Mouse (Mus musculus) right cerebral cortex, adult 18-20 months (tissue): ENCODE results near the gene Myo5c.

Source experiments
- DNase-seq: peaks from one replicate; pipeline ENCODE4 v3.0.0; 2022; ENCODE audit warnings: mixed read lengths

Gene Myo5c

DNA sequence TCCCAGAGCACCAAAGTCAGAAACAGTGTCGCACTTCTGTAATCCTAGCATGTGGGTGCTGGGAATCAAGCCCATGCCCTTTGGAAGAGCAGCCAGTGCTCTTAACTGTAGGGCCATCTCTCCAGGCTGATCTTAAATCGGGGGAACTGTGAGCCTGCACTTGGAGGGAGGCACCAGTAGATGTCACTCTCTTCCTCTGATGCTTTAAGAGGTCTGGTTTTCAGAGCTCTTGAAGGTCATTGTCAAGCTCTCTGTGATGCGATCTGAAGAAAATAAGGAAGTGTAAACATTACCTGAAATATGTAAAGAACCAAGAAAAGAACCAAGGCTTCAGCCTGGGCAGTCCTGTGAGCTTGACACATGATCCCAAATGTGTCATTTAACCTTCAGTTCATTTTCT, 51.0 kb downstream of the Myo5c start:
- peak; percentile 56 for DNase-seq

DNA sequence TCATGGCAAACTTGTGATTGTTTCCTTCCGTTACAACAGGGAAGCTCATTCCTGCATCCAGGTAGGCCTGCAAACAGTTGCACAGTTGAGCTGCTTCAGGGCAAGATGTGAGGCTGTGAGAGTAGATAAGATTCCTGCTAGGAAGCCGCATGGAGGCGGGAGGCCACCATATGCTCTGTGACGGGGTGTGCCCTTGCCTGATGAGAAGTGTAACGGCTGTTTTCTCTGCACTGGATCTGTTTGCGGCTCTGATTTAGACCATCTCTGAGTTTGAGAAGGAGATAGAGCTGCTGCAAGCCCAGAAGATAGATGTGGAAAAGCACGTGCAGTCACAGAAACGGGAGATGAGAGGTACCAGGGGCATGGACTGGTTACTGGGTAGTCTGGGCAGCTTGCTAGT, 51.8 kb downstream of the Myo5c start:
- DNase-seq, result peak; percentile 29

DNA sequence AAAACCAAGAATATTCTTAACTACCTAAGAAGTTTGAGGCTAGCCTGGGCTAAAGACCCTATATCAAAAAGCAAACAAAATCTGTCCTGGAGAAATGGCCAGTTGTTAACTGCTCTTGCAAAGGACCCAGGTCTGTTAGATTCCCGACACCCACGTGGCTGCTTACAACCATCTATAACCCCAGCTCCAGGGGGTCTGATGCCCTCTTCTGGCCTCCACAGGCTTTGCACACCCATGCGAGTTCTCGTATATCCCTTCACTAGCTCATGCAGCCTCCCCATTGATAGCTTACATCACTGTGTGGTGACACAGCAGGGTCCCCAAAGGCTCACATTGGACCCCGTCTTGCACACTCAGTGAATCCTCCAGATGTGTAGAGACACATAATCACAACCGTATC, 53.5 kb downstream of the Myo5c start:
- DNase-seq, result no peak

DNA sequence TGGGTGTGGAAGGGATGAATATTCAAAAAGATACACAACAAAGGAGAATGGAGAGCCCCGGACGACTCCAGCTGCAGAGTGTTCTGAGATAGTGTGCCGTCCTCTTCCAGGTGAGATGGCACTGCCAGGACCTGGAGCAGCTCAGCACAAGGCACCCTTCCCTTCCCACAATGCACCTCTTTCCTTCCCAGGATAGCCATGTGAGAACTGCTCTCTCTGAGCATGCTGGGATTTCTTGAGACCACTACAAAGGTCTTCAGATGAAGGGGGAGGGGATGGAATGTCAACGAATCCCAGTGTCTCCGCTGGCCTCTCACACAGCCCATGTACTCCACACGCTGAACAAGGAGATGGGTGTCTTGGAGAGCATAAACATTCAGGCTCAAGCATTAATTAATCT, 55.8 kb downstream of the Myo5c start:
- no peak for DNase-seq

DNA sequence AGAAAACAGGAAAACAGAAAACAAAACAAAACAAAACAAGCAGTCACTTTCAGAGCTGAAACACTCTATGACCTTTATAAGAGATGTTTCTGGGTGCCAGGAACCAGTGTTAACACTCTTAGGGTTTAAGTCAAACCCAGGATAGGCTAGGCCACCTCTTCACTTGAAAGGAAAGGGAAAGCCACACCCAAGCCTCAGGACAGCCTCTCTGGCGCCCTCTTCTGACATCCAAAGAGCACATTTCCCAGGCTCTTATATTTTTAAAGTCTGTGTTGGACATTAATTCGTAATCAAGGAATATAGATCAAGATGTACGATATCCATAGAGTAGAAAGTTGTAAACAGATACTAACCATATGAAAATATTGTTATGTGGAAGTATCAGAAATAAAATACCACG, 57.7 kb downstream of the Myo5c start:
- DNase-seq, result no peak

DNA sequence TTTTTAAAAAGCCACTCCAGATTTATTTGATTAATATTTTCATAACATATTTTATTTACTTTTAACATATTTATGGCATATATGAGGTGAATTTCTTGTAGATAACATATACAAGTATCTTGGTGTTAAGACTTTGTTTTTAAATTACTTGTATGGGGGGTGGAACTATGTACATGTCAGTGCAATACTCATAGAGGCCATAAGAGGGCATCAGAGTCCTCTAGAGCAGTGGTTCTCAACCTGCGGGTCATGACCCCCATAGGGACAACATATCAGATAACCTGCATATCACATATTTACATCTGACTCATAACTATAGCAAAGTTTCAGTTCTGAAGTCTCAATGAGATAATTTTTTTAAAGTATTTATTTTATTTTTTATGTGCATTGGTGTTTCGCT, 67.5 kb downstream of the Myo5c start:
- no peak for DNase-seq

DNA sequence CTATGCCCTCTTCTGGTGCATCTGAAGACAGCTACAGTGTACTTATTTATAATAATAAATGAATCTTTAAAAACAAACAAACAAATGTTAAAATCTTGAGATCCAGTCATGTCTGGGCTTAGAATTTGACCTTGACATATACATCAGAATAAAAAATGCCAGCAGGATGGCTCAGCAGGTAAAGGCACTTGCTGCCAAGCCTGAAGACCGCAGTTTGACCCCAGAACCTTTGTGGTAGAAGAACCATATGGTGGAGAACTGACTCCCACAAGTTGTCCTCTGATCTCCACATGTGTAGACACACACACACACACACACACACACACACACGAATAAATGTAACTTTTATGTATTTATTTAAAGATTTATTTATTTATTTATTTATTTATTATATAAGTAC, 71.2 kb downstream of the Myo5c start:
- no peak for DNase-seq

DNA sequence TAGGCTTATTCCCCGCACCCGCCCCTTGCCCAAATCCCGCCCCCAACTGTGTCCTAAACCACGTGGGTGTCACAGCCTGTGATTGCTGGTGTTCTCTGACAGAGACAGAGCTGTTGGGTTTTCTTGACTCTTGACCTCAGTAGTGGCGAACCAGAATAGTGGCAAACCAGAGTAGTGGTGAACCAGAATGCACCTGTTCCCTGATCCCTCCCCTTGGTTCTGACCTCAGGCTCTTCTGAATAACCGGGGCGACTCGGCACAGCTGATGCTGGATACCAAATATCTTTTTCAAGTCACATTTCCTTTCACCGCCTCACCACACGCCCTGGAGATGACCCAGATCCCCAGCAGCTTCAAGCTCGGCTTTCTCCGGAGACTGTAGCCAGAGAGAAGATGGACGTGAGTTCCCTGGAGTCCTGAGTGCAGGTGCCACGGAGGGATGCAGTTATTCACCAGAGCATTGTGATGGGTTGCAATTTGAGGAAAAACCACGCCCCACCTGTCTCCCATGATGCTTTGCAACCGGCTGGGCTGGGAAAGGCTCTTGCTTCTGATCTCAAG, 72.0 kb downstream of the Myo5c start:
- DNase-seq, result no peak

DNA sequence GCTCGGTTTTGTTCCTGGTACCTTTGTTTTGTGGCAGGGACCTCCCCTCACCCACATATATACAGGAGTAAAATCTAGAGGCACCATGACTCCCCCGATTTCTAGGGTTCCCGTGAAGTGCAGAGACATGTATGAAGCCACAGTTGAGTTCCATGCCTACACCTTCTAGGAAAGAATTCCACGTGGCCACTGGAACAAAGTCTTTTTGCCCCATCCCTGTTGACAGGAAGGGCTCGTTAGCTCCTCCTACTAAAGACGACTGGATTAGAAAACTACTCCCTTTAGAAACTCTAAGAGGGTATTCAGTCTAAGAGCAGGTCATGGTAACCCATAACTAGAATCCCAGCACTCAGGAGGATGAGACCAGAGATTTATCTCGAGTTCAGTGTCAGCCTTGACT, 72.5 kb downstream of the Myo5c start:
- DNase-seq, result no peak

DNA sequence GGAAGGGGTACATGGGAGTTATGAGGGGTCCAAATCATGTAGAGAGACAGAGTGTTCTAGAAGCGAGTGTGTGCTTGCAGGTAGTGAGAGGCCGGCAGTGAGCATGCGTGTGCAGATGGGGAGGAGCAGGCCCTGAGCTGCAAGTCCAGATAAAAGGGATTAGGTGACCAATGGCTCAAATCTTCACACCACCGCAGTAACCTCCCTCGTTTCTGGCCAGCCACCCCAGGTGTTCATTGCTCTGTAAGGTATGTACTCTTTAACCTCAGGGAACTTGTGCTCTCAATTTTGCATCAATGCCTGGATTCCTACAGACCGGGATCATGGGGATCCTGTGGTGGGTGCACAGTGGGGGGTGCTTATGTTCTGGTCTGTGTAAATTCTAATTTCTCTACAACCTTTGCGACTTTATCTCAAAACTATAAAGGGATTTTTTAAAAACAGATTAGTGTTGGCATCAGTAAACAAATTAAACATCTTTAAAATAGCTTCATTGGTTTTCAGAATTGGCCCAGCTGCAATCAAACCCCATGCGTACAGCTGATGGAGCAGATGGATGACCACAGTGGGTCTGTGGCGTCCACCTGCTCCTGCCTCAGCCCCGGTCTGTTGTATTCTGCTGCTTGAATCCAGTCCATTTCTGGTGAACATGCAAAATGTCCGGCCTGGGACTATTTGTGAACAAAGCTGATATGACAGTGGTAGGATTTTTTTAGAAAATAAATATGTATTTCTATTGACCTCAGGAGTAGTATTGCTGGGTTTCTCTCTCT, 74.5 kb downstream of the Myo5c start, which contains the start of gene Gnb5:
Gnb5 (plus strand) TSS at position 163 of the 773 bp plus-strand sequence.
- no peak for DNase-seq

DNA sequence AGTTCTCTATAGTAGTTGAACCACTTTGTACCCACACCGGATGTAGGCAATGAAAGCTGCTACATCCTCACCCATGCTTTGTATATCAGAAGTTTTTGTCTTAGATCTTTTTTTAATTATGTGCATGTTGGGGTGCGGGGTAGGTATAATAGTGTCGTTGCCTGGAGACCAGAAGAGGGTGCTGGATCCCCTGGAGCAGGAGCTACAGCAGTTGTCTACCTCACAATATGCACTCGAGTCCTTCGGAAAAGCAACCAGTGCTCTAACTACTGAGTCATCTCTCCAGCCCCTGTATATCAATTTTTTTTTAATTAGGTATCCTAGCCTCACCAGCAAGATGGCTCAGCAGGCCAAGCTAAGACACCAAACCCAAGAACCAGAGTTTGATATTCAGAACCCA, 75.2 kb downstream of the Myo5c start:
- DNase-seq, result no peak

DNA sequence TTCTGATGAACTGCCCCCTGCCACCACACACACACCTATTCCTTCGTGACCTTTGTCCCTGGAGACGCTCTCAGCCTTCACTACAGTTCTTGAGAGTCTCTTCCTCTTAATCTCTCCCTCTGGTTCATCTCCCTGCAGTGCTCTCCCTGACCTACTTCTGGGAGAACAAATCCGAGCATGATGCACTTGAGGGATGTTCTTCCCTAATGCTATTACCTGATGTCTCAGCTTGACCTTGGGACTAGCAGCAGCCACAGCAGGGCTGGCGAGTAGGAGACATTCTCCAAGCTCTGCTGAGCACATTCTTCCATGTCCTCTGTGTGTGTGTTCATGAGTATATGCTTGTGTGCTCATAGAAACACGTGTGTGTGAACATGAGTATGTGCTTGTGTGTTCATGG, 76.8 kb downstream of the Myo5c start:
- no peak for DNase-seq

DNA sequence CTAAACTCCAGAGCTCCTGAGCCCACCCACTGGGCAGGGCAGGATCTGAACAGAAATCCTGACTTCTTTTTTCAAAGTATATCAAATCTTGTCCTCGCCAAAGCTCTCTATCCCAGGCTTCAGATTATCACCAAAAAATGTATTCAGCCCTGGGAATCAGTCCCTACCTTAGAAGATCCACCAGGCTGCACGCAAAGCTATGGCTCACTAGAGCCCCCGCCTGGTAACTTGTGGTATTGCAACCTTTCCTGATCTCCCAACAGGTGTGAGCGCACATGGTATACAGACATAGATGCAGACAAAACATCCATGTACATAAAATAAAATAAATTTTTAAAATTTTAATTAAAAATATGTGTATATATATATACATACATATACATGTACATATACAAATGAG, 80.2 kb downstream of the Myo5c start:
- DNase-seq, result peak; percentile 70

DNA sequence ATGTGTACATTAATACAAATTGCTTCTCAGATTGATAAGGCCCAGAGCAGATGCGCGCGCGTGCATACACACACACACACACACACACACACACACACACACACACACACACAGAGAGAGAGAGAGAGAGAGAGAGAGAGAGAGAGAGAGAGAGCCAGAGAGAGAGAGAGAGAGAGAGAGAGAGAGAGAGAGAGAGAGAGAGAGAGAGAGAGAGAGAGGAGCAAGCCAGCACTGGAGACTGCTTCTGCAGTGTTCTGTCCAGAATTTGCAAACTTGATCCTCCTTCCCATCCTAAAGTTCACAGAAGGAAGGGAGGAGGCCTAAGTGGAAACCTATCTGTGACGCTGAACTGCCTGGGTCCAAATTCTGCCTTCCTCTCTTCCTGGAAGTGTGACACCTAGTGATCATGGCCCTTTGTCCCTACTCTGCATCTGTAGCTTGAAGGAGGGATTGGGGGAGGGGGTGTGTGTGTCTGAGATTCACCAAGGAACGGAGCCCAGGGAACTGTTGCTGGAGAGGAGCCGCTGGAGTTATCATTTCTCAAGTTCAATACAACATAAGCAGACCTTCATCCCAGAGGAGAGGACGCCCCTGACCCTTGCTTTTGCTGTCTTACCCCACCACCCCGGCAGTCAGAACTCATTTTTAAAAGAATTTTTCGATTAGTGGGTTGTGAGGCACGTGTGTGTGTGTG, 81.5 kb downstream of the Myo5c start:
- no peak for DNase-seq

DNA sequence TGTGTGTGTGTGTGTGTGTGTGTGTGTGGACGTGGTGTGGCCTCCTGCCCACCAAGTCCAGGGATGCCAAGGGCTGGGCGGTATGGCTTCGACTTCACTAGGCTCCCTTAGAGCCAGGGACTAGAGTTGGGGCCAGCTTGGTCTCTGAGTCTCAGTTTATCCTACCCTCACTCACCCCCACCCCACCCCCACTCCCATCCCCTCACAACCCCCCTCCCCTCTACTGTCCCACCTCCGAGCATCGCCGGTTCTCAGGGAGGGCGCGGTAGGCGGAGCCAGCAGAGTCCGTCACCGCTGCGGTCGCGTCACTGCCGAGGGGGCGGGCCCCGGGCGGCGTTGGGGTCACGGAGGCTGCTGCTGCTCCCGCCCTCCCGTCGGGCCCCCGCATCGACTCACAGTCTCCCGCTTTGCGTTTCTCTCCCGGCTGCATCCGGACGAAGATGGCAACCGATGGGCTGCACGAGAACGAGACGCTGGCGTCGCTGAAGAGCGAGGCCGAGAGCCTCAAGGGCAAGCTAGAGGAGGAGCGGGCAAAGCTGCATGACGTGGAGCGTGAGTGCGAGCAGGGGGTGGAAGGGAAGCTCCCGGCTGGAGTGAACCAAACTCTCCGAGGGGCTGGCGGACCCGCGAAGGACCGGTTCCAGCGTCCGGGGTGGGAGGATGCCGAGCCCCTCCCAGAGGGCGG, 82.2 kb downstream of the Myo5c start:
- peak; percentile 93 for DNase-seq

DNA sequence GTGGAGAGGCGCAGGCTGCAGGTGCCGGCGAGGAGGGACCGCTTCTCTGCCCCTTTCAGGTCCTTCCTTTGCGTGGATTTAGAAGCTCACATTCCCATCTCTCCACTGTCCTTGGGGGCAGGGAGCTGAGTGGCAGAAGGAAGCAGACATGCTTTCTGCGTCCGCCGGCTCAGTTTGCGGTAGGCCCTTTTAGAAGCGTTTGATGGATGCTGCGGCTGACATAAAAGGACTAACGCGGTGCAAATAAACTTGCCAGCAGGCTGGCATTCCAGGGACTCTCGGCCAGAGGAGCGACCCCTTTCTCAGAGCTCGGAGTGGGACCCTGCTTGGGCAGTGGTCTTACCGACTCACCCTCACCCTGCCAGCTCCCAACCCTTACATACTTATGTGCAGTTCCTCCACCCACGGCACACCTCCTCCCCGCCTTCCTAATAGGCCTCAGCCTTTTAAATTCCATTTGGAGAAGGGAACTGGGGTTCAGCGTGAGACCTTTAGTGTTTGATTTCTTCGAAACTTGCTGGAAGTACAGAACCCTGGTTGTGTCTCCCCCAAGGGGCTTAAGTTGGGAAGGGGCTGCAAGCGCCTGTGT, 82.8 kb downstream of the Myo5c start:
- DNase-seq, result no peak

DNA sequence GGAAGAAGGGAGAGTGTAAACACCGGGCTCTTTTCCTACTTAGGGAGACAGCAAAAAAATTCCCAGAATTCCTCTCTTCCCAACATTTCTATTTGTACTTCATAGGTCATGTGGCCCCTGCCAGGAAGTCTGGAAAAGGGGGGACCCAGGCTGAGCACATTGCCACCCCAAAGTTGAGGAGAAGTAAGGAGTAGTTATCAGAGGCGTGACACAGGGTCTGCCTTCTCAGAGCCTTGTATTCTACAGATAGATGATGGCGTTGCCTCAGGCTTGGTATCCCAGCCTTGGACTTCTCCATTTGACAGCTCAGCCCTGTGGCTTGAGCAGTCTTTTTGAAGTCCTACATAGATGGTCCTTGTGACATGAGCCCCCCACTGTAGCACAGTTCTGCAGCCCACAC, 83.4 kb downstream of the Myo5c start:
- DNase-seq, result no peak

DNA sequence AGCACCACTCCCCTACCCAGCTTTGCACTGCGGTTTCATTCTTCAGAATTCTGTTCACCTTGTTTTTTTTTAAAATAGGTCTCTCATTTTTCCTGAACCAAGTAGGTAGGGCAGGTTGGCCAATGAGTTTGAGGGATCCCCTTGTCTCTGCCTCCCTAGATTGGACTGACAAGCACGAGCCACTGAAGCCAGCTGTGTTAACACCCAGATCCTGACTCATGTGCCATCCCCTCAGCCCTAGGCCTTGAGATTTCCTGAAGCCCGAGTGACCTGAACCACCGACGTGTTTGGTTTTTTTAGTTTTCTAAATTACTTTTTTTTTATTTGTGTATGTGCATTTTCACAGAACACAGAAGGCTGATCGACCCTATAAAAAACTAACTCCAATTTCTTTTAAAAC, 85.0 kb downstream of the Myo5c start:
- DNase-seq, result no peak

DNA sequence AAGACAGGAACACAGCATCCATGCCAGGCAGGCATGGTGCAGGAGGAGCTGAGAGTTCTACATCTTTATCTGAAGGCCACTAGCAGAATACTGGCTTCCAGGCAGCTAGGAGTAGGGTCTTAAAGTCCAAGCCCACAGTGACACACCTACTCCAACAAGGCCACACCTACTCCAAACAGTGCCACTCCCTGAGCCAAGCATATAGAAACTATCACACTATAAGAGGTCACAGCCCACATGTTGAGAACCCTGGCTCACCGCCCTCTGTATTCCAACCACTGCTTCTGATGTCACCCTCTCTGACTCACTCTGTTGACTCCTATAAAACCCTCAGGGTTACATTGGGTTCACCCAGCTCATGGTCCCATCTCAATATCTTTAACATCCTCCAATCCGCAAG, 86.4 kb downstream of the Myo5c start:
- no peak for DNase-seq

DNA sequence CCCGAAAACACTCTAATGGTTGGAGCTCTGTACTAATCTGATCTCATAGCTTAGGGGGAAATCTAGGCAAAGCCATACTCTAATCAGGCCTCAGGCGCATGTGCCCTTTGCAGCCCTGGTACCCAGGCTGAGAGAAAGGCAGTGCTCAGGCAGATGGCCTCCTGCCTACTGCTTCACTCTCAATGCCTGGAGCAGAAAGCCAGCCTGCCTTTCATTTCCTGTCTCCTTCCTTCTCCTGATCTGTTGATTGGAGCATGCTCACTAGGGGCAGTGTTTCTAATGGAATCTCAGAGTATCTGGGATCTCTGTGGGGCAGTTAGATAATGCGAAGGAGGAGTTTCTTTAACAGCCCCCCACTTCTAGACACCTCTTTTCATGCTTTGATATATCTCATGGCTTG, 87.5 kb downstream of the Myo5c start:
- DNase-seq, result no peak

DNA sequence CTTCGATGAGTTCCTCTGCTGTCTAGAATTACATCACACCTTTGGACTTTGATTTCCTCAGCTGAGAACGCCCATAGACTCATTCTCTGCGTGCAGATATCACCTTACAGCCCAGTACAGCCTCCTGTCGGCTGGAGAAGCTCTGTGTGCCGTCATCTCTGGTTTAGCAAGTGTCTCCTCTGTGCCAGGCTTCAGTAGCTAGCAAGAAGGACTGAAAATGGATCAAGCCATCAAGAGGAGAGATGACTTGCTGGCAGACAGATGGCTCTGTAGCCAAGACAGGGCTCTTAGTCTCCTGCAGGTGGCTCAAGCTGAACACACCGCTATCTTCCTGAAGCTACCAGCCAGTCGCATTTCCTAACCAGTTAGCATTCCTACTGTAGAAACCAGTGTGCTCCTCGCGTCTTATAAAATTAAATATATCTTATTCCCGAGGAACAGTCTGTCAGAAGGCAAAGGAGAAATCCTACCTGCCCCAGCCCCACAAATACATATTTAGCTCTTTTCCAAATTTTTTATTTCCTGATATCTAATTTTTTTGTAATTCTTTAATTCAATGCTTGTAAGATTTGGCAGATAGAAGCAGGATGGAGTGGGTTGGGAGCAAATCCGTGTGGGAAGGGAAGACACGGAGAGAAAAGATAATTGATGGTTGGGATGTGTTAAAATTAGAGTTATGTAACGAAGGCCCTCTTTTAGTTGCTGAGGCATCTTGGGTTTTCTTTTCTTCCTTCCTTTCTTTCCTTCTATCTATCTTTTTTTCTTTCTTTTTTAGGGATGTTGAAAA, 90.5 kb downstream of the Myo5c start:
- DNase-seq, result peak; percentile 58

DNA sequence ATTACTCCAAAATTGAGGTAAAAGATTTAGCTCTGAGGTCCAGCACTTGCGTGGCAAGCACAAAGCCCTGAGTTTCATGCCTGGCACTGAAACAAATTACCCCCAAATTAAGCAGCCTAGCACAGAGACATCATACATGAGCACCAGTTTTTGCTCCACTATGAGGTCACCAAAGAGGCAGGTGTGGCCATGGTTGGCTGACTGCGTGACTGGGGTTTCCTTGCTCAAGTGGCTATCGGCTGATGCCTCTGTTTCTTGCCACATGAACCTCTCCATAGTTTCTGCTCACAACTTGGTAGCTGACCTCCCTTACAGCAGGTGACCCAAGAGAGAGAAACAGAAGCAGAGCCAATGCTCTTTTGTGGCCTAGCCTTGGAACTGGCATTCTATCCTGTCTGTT, 96.2 kb downstream of the Myo5c start:
- no peak for DNase-seq

DNA sequence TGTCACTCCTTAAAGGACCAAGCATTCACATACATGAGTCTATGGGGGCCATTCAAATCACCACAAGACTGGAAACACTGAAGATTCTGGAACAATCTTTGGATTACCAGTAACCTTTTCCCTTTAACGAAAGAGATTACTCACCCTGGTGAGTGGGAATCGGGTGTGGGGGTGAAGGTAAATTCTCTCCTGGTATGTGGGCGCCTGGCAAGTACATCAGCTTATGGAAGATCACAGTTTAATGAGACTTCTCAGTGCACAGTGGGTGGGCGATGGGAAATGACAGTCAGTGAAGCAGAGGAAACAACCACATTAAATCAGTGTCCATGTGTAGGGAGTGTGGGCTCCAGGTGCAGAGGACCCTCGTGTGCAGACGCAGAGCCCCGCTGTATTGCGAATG, 99.0 kb downstream of the Myo5c start:
- DNase-seq, result peak; percentile 83
